Mouse (Mus musculus): ENCODE measurements at regions not wholly inside any gene's neighbourhood (a gene's known extent, or its start where the extent isn't known, plus 50 kb on each side); places are given as distances from the start of the nearest gene placed in this dataset.

DNA sequence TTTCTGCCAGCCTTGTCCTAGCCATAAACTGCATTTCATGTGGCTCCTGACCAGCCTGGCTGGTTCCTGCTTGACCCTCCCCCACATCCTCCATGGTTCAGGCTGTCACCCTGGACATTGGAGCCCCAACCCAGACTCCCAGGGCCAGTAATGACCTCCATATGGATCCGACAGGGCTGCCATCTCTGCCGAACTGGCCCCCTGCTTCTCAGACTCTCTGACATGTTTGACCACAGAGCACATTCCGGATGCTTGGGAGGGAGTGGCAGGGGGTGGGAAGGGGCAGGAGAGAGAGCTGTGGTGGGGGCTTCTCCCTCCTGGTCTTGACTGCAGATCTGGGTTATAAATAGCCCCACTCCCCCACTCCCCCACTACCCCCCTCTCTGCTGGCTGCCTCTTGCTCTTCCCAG lies 59.0 kb upstream of the Actrt2 start:
- 19% methylated on average over 3 of the region's 3 CpGs for WGBS
- peak; percentile 37; the same call in 1 of the 2 replicates for ATAC-seq (ENCODE audit: insufficient number of reproducible peaks, insufficient read depth, low FRiP score, low read depth)

GRCm38 (mm10) chr4:154727945-154728344 lies 60.3 kb upstream of the Actrt2 start:
- no peaks in the 10 kb centered on the region for H3K9me3 ChIP-seq (ENCODE audit: control insufficient read depth, low read depth, low read length)
- no peaks in the 10 kb centered on the region for H3K36me3 ChIP-seq (ENCODE audit: control insufficient read depth, insufficient read depth, low read length)
- H3K4me1 ChIP-seq (ENCODE audit: control insufficient read depth, insufficient read depth, low read length) = 0 out of 2 replicates have a peak, but pooled peaks cover 4% of the 10 kb centered on the region
- no peak overlapping the region for H3K9ac ChIP-seq (replicated peaks; ENCODE audit: low read depth, low read length)
- H3K4me3 ChIP-seq (ENCODE audit: low read depth, low read length) = no peak overlapping the region
- no peak overlapping the region for H3K4me2 ChIP-seq (replicated peaks; ENCODE audit: low read depth, low read length)
- no peak overlapping the region for H3K27ac ChIP-seq (ENCODE audit: low read length)
- no peaks in the 10 kb centered on the region for H3K27me3 ChIP-seq (ENCODE audit: control insufficient read depth, insufficient read depth, low read length)
- 67% methylated on average over 7 of the region's 7 CpGs for WGBS
- no peak for ATAC-seq (ENCODE audit: insufficient number of reproducible peaks, insufficient read depth, low FRiP score, low read depth)

More for the DNA sequence above, 59.0 kb upstream of the Actrt2 start:
- no peaks in the 10 kb centered on the region for H3K9me3 ChIP-seq (ENCODE audit: control insufficient read depth, low read depth, low read length)
- H3K36me3 ChIP-seq (ENCODE audit: control insufficient read depth, insufficient read depth, low read length) = no peaks in the 10 kb centered on the region
- no peak overlapping the region for H3K4me2 ChIP-seq (replicated peaks; ENCODE audit: low read depth, low read length)
- no peak overlapping the region for H3K4me3 ChIP-seq (ENCODE audit: low read depth, low read length)
- no peaks in the 10 kb centered on the region for H3K27me3 ChIP-seq (ENCODE audit: control insufficient read depth, insufficient read depth, low read length)
- H3K27ac ChIP-seq (ENCODE audit: low read length) = no peak overlapping the region
- no peak overlapping the region for H3K9ac ChIP-seq (replicated peaks; ENCODE audit: low read depth, low read length)
- 0 out of 2 replicates have a peak, but pooled peaks cover 4% of the 10 kb centered on the region for H3K4me1 ChIP-seq (ENCODE audit: control insufficient read depth, insufficient read depth, low read length)

DNA sequence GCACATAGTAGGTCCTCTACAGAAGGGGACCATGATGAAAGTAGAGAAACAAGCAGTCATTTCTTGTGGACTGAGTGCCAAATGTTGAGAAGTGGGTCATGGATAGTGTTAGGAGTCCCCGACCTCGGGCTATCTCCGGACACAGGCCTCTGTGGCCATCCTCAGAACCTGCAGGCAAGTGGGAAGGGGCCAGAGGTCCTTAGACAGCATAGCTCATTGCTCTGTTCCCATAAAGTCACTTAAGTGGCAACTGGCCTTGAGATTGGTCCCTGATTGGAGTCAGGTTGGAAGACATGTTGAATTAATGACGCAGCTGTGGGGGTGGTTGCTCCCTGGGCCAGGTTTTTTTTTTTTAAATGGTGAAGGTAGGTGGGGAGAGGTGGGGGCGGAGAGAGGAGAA lies 63.0 kb upstream of the Actrt2 start:
- Histone ChIP-seq H3K27me3 (ENCODE audit: control insufficient read depth, insufficient read depth, low read length) (no peaks in the 10 kb centered on the region), H3K4me1 (ENCODE audit: control insufficient read depth, insufficient read depth, low read length) (0 out of 2 replicates have a peak, but pooled peaks cover 4% of the 10 kb centered on the region), H3K36me3 (ENCODE audit: control insufficient read depth, insufficient read depth, low read length) (no peaks in the 10 kb centered on the region), H3K9ac (replicated peaks; ENCODE audit: low read depth, low read length) (no peak overlapping the region), H3K4me2 (replicated peaks; ENCODE audit: low read depth, low read length) (no peak overlapping the region), H3K27ac (ENCODE audit: low read length) (no peak overlapping the region), H3K4me3 (ENCODE audit: low read depth, low read length) (no peak overlapping the region), H3K9me3 (ENCODE audit: control insufficient read depth, low read depth, low read length) (no peaks in the 10 kb centered on the region)
- WGBS = 85% methylated on average over 5 of the region's 5 CpGs
- ATAC-seq (ENCODE audit: insufficient number of reproducible peaks, insufficient read depth, low FRiP score, low read depth) = no peak

DNA sequence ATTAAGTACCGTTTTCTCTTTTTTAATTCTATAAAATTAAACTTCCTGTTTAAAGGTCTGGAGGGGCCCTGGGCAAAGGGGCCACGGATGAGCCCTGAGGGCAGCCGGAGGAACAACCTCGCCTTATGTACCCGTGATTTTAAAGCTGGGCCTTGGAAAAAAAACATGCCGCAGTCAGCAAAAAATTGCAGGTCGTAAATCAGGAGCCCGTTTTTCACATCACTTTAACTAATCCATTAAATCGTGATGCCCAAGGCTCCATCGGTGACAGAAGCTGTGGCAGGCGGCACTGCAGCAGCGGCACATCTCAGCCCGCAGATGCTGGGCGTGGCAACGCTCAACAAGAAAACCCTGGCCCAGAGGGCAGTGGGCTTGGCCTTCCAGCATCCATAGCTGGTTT lies 63.7 kb upstream of the Actrt2 start:
- Histone ChIP-seq H3K4me1 (ENCODE audit: control insufficient read depth, insufficient read depth, low read length) (0 out of 2 replicates have a peak, but pooled peaks cover 3% of the 10 kb centered on the region), H3K9me3 (ENCODE audit: control insufficient read depth, low read depth, low read length) (no peaks in the 10 kb centered on the region), H3K4me3 (ENCODE audit: low read depth, low read length) (no peak overlapping the region), H3K27me3 (ENCODE audit: control insufficient read depth, insufficient read depth, low read length) (no peaks in the 10 kb centered on the region), H3K4me2 (replicated peaks; ENCODE audit: low read depth, low read length) (no peak overlapping the region), H3K36me3 (ENCODE audit: control insufficient read depth, insufficient read depth, low read length) (no peaks in the 10 kb centered on the region), H3K27ac (ENCODE audit: low read length) (no peak overlapping the region), H3K9ac (replicated peaks; ENCODE audit: low read depth, low read length) (no peak overlapping the region)
- no peak for ATAC-seq (ENCODE audit: insufficient number of reproducible peaks, insufficient read depth, low FRiP score, low read depth)
- 51% methylated on average over 15 of the region's 15 CpGs for WGBS

DNA sequence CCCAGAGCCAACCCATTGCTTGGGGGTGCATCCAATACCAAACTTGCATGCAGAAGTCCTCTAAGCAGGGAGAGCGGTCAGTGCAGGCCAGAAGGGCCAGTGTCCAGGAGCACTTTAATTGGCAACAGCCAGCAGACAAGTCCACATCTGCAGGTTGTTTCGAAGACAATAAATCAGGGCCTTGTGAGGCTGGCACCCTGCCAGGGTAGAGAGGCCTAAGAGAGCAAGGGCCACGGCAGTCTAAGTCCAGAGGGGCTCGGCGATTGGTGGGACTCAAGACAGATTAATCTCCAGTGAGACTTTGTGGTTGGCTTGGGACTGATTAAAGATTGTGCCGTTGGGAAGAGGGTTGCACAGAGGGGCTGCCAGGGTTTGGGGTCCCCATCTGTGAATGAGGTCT lies 68.4 kb upstream of the Actrt2 start:
- no peak overlapping the region for H3K4me2 ChIP-seq (replicated peaks; ENCODE audit: low read depth, low read length)
- H3K36me3 ChIP-seq (ENCODE audit: control insufficient read depth, insufficient read depth, low read length) = no peaks in the 10 kb centered on the region
- no peaks in the 10 kb centered on the region for H3K9me3 ChIP-seq (ENCODE audit: control insufficient read depth, low read depth, low read length)
- no peaks in the 10 kb centered on the region for H3K4me1 ChIP-seq (ENCODE audit: control insufficient read depth, insufficient read depth, low read length)
- H3K9ac ChIP-seq (replicated peaks; ENCODE audit: low read depth, low read length) = no peak overlapping the region
- no peak for ATAC-seq (ENCODE audit: insufficient number of reproducible peaks, insufficient read depth, low FRiP score, low read depth)
- no peak overlapping the region for H3K4me3 ChIP-seq (ENCODE audit: low read depth, low read length)
- 62% methylated on average over 6 of the region's 6 CpGs for WGBS
- no peaks in the 10 kb centered on the region for H3K27me3 ChIP-seq (ENCODE audit: control insufficient read depth, insufficient read depth, low read length)
- H3K27ac ChIP-seq (ENCODE audit: low read length) = no peak overlapping the region

GRCm38 (mm10) chr4:154741123-154741890 lies 73.6 kb upstream of the Actrt2 start:
- no peak overlapping the region for H3K4me3 ChIP-seq (ENCODE audit: low read depth, low read length)
- no peaks in the 10 kb centered on the region for H3K9me3 ChIP-seq (ENCODE audit: control insufficient read depth, low read depth, low read length)
- H3K4me1 ChIP-seq (ENCODE audit: control insufficient read depth, insufficient read depth, low read length) = no peaks in the 10 kb centered on the region
- no peak overlapping the region for H3K4me2 ChIP-seq (replicated peaks; ENCODE audit: low read depth, low read length)
- no peak overlapping the region for H3K27ac ChIP-seq (ENCODE audit: low read length)
- no peak for ATAC-seq (ENCODE audit: insufficient number of reproducible peaks, insufficient read depth, low FRiP score, low read depth)
- H3K36me3 ChIP-seq (ENCODE audit: control insufficient read depth, insufficient read depth, low read length) = no peaks in the 10 kb centered on the region
- H3K27me3 ChIP-seq (ENCODE audit: control insufficient read depth, insufficient read depth, low read length) = no peaks in the 10 kb centered on the region
- 55% methylated on average over 27 of the region's 27 CpGs for WGBS
- H3K9ac ChIP-seq (replicated peaks; ENCODE audit: low read depth, low read length) = no peak overlapping the region

GRCm38 (mm10) chr4:154746323-154747005 lies 78.8 kb upstream of the Actrt2 start:
- ATAC-seq (ENCODE audit: insufficient number of reproducible peaks, insufficient read depth, low FRiP score, low read depth) = no peak
- Histone ChIP-seq H3K9me3 (ENCODE audit: control insufficient read depth, low read depth, low read length) (no peaks in the 10 kb centered on the region), H3K4me3 (ENCODE audit: low read depth, low read length) (no peak overlapping the region), H3K27ac (ENCODE audit: low read length) (no peak overlapping the region), H3K36me3 (ENCODE audit: control insufficient read depth, insufficient read depth, low read length) (no peaks in the 10 kb centered on the region), H3K4me2 (replicated peaks; ENCODE audit: low read depth, low read length) (no peak overlapping the region), H3K27me3 (ENCODE audit: control insufficient read depth, insufficient read depth, low read length) (no peaks in the 10 kb centered on the region), H3K4me1 (ENCODE audit: control insufficient read depth, insufficient read depth, low read length) (no peaks in the 10 kb centered on the region), H3K9ac (replicated peaks; ENCODE audit: low read depth, low read length) (no peak overlapping the region)
- WGBS = 81% methylated on average over 16 of the region's 16 CpGs

- Histone ChIP-seq H3K4me2 (replicated peaks; ENCODE audit: low read depth, low read length) (no peak overlapping the region), H3K4me1 (ENCODE audit: control insufficient read depth, insufficient read depth, low read length) (no peaks in the 10 kb centered on the region), H3K36me3 (ENCODE audit: control insufficient read depth, insufficient read depth, low read length) (no peaks in the 10 kb centered on the region), H3K9ac (replicated peaks; ENCODE audit: low read depth, low read length) (no peak overlapping the region), H3K27ac (ENCODE audit: low read length) (no peak overlapping the region), H3K4me3 (ENCODE audit: low read depth, low read length) (no peak overlapping the region), H3K9me3 (ENCODE audit: control insufficient read depth, low read depth, low read length) (no peaks in the 10 kb centered on the region), H3K27me3 (ENCODE audit: control insufficient read depth, insufficient read depth, low read length) (no peaks in the 10 kb centered on the region)
- no peak for ATAC-seq (ENCODE audit: insufficient number of reproducible peaks, insufficient read depth, low FRiP score, low read depth)
- WGBS = 82% methylated on average over 4 of the region's 4 CpGs
Measured at GRCm38 (mm10) chr4:154747006-154747343, 79.3 kb upstream of the Actrt2 start.
